Mouse (Mus musculus) C2C12 (cell line): ENCODE data around the gene Apba3.

ENCODE experiments used
- CEBPB ChIP-seq: IDR thresholded peaks from one replicate; pipeline ENCODE4 v1.6.1; 2011; ENCODE audit warnings: low read depth, mild to moderate bottlenecking, control low read depth, moderate library complexity
- CTCF ChIP-seq: IDR thresholded peaks from one replicate; pipeline ENCODE4 v1.5.1; 2011; ENCODE audit not compliant: control insufficient read depth, insufficient read depth, insufficient read length
- FOSL1 ChIP-seq: IDR thresholded peaks from one replicate; pipeline ENCODE4 v1.8.0; 2011; ENCODE audit warnings: mild to moderate bottlenecking, low read length; ENCODE audit not compliant: poor library complexity, insufficient read depth, severe bottlenecking
- MAX ChIP-seq: IDR thresholded peaks from one replicate; pipeline ENCODE4 v1.6.1; 2011; ENCODE audit warnings: mild to moderate bottlenecking, control low read depth
- MYOD1 ChIP-seq: IDR thresholded peaks from one replicate; pipeline ENCODE4 v1.6.1; 2011; ENCODE audit warnings: low read depth; ENCODE audit not compliant: control insufficient read depth, insufficient read length
- MYOG ChIP-seq: IDR thresholded peaks from one replicate; pipeline ENCODE4 v1.6.1; 2011; ENCODE audit not compliant: control insufficient read depth, insufficient read length; ENCODE audit errors: extremely low read depth
- USF1 ChIP-seq: IDR thresholded peaks from one replicate; pipeline ENCODE4 v1.6.1; 2011; ENCODE audit warnings: low read depth, mild to moderate bottlenecking, control low read depth, moderate library complexity

DNA sequence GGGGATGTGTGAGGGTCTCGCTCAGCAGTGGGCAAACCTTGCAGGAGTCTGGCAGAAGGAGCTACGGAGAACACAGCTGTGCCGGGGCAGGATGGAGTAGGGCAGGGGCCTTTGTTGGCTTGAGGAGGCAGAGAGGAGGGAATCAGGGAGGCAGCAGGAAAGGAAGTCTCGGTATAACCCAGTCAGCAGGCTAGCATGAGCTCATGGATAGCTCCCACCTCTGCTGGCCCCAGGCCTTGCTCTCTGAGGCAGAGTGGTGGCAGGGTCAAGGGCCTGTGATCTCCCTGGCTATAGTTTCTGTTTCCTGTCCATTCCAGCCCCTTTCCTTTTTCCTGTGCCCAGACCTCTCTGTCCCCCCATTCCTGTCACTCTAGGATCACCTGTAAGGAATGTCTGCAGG is 35.5 kb downstream of the Apba3 start:
- TF ChIP-seq CTCF (no peak), CEBPB (no peak), FOSL1 (no peak), MYOG (no peak), USF1 (no peak), MYOD1 (no peak), MAX (no peak)
